Mouse (Mus musculus): ENCODE measurements at regions not wholly inside any gene's neighbourhood (a gene's known extent, or its start where the extent isn't known, plus 50 kb on each side); places are given as distances from the start of the nearest gene placed in this dataset.

DNA sequence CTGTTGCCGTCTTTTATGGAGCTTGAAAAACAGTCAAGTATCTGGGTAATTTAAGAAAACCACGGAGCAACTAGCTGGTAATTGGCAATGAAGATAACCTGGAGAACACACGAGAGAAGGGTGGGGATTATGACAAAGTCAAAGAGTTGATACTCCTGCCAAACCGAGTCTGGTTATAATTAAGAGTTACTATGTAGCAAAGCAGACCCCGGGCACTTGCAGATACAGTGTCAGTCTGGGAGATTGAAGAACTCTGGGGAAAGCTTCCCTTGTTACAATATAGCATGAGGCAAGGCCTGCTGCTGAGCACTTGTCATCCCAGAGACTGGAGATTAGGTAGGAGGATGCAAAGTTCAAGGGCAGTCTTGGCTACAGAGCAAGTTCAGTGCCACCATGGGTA lies 116.5 kb downstream of the Edn3 start:
- CTCF ChIA-PET: interaction anchor here in 1 of 4 experiments (0.7 kb wide), 1 partner anchor 17 kb away, joined by 3 read pairs; no protein-coding TSS in a partner anchor

DNA sequence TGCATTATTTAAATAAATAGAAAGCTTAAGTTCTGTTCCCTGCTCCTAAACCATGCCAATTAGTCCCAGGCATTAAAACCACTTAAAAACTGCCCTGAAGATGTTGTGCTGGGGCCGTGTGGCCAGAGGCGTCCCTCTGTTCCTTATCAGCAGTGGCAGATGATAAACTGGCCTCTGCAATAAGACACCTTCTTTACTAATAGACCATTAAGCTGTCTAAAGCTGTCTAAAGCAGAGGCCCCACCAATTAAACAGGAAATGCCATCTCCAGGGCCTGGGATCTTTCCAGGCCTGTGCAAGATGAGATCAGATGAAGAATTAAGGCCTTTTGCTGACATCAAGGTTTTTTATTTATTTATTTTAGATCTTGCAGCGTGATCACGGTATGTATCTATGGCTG lies 118.6 kb downstream of the Edn3 start:
- ChIA-PET POLR2A (interaction anchor here in 2 of 4 experiments (0.5 to 0.8 kb wide), 2 partner anchors 32 to 302 kb away, joined by 3 read pairs; no protein-coding TSS in a partner anchor), CTCF (interaction anchor here in 1 of 4 experiments (0.7 to 1.3 kb wide), 2 partner anchors 51 to 205 kb away, joined by 3 to 4 read pairs; no protein-coding TSS in a partner anchor)

More for the DNA sequence above, 116.5 kb downstream of the Edn3 start:
- POLR2A ChIA-PET: no interaction called here

DNA sequence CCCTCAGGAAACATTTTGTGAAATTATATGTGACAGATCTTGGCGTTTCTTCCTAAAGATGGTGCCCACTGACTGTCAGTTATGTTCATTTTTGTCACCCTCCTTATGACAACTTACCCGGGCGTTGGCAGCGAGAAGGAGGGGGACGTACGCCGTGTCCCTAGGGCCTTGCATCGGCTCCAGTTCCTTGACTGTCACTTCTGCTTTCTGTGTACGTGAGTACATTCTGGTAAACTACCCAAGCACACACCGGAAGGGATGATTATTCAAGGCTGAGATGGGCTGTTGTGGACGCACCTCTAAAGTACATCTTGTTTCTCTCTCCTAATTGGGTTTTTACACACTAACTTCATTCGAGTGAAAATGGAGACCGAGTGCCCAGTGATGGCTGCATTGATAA lies 120.2 kb downstream of the Edn3 start:
- ChIA-PET POLR2A (no interaction called here), CTCF (no interaction called here)

DNA sequence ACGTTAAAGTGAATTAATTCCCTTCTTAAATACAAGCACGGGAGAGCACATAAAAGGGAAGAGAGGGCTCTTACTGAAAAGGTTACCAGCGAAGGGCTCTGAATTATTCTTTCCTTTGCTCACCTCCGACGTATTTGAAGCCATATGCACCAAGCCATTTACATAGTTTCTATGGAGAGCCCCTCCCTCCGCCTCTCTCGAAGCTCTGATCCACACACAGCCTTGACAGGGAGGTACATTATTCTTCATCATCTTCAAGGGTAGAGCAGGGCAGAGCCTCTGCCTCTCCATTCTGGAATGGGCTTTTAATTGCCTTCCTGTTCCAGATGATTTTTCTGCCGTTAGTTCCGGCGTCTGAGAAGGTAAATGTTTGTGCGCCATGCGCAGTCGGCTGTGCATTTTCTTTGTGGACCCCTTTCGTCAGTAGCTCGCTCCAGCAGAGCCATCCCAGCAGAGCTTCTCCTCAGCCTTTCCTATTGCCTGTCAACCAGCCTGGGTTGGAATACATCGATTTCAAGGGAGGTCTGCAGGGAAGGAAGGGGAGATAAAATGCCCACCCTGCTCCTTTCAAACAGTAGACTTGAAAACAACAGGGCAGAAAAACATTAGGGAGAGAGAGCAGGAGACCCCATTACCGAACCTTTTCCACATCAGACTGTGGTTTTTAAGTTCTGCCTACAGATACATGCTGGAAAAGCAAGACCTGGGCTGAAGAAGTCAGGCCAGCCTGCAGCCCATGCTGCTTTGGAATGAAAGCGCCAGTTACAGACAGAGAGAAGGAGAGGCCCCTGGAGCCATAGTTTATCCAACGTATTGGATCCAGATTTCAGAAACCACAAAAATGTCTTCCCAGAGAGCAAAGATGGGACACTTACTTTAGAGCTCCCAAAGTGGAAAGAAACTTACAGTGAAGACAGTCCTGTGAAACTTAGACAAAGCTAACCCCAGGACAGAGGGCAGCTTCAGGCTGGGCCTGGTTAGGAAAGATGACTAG lies 124.1 kb downstream of the Edn3 start:
- CTCF ChIA-PET: interaction anchor here in 3 of 4 experiments (0.6 to 1.0 kb wide), 4 partner anchors 12 to 40 kb away, joined by 4 read pairs; no protein-coding TSS in a partner anchor
- POLR2A ChIA-PET: interaction anchor here in 1 of 4 experiments (0.7 kb wide), 1 partner anchor 574 kb away, joined by 4 read pairs; no protein-coding TSS in a partner anchor

DNA sequence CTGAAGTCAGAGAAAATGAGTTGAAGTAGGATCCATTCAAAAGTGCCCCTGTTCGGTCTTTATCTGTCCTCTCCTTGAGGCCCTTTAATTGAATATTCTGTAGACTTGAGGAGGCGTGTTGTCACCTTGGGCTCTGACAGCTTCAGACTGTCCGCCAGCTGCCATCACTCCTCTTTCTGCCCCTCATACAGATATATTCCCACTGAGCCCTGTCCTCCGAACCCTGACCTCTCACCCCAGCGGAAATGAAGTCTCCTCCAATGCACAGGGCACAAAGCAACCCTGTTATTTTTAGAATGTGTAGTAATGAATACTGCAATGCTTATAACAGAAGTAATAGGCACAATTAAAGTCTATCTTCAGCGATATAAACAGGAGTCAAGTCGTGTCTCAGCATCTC lies 117.4 kb upstream of the Gm14444 start:
- ChIA-PET CTCF (interaction anchor here in 1 of 4 experiments (0.5 kb wide), 1 partner anchor 217 kb away, joined by 4 read pairs; no protein-coding TSS in a partner anchor), POLR2A (interaction anchor here in 1 of 4 experiments (0.6 kb wide), 1 partner anchor 766 kb away, joined by 4 read pairs; no protein-coding TSS in a partner anchor)

DNA sequence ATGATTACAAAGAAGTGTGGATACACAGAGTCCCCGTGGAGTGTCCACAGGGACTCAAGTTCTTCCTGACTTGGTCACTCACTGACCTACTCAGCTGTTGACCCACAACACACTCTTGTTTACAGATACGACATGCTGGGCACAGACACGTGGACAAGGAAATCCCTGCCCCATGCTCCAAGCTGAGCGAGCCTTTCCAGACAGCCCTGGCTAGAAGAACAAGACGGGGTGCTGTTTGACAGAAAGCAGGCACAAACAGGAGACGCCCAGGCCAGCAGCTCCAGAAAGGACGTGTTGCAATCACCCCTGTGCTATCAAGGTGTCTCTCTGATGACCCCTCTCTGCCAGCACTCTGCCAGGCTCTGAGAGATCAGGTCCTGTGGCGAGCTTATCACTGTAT lies 112.6 kb upstream of the Gm14444 start:
- POLR2A ChIA-PET: no interaction called here
- CTCF ChIA-PET: interaction anchor here in 2 of 4 experiments (0.6 to 1.1 kb wide), 2 partner anchors 14 to 585 kb away, joined by 3 to 4 read pairs; no protein-coding TSS in a partner anchor

DNA sequence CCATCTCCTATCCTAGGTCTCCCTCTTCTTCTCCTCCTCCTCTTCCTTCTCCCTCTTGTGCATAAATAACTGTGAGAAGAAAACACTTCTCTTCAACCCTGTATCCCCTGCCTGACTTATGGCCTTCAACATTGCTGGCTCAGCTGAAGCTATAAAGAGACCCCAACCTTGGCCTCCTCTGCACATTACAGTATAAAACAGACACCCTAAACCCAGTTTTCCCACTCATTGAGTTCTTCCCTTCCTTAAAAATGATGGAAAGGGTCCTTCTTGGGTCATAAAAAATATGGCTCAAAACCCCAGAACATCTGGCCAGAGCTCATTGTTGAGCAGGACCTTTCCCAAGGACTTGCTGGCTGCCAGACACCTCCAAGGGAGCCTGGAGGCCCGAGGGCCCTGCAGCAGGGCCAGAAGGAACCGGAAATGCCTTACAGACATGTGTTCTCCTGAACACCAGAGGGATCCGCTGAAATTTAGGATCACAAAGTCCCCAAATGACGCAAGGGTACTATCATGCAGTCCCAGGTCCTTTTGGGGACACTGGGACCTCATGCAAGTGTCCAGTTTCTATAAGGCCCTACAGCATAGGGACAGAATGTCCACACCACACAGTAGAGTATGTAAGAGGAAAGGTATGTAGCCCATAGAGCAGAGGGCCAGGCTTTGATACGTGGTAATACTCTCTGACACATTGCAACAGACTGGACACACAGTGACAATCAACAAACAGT lies 109.9 kb upstream of the Gm14444 start:
- CTCF ChIA-PET: interaction anchor here (0.6 to 2.3 kb wide), 19 partner anchors 32 to 1714 kb away, joined by 3 to 21 read pairs (median 5); no protein-coding TSS in a partner anchor
- POLR2A ChIA-PET: no interaction called here

DNA sequence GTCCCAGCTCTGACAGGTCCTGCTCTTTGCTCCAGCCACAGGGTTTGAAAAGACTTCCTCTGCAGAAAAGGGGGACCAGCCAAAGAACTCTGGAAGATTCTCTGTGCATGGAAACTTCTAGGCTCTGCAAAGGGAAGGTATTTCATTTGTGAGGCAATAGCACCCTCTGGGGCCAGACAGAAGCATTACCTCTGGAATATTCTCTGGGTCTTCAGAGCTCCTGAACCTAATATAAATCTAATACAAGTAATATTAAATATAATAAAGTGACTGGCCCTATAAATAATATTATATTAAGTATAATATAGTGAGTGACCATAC lies 109.4 kb upstream of the Gm14444 start:
- CTCF ChIA-PET: interaction anchor here (0.6 to 2.3 kb wide), 21 partner anchors 12 to 1715 kb away, joined by 3 to 21 read pairs (median 3); partner anchors contain the start of gene Zfp831 (in 1 of the 4)
- POLR2A ChIA-PET: no interaction called here

DNA sequence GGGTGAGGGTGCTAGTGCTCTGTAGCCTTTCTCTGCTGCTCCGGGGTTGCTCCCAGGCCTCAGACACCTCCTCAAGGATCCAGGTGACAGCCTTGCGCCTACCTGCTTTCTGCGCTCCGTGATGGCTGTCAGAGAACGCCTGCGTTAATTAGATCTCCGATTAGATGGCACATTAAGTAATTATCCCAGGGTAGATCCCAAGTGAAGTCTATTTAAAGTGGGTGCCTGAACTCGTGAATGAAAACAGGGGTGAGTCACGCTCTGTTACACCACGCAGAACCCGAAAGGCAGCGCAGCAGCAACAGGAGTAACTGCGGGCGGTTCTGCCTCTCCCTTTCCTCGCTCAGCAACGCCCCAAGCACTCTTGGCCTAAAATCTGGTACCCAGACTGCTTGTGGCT lies 108.2 kb upstream of the Gm14444 start:
- ChIA-PET CTCF (interaction anchor here in 3 of 4 experiments (1.4 to 2.3 kb wide), 5 partner anchors 28 to 589 kb away, joined by 4 to 7 read pairs (median 6); no protein-coding TSS in a partner anchor), POLR2A (no interaction called here)

DNA sequence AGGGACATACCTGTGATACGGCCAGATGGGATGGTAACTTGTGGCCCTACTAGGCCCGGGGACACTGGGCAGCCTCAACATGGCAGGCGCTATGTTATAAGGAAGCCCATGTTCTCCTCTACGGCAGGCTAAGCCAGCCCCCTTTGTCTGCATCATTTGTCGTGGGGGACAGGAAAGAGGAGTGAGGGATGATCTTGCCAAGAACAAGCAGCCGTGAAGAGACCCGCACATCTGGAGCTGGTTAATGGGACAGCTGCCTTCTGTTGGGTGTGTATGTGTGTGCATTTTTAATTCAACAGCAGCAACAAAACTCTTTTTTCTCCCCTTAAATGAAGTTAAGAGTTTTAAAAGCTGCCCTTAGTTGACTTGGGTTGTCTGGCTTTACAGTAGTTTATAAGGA lies 106.4 kb upstream of the Gm14444 start:
- POLR2A ChIA-PET: no interaction called here
- CTCF ChIA-PET: interaction anchor here in 3 of 4 experiments (0.6 to 1.8 kb wide), 6 partner anchors 14 to 230 kb away, joined by 3 to 16 read pairs (median 3); no protein-coding TSS in a partner anchor

DNA sequence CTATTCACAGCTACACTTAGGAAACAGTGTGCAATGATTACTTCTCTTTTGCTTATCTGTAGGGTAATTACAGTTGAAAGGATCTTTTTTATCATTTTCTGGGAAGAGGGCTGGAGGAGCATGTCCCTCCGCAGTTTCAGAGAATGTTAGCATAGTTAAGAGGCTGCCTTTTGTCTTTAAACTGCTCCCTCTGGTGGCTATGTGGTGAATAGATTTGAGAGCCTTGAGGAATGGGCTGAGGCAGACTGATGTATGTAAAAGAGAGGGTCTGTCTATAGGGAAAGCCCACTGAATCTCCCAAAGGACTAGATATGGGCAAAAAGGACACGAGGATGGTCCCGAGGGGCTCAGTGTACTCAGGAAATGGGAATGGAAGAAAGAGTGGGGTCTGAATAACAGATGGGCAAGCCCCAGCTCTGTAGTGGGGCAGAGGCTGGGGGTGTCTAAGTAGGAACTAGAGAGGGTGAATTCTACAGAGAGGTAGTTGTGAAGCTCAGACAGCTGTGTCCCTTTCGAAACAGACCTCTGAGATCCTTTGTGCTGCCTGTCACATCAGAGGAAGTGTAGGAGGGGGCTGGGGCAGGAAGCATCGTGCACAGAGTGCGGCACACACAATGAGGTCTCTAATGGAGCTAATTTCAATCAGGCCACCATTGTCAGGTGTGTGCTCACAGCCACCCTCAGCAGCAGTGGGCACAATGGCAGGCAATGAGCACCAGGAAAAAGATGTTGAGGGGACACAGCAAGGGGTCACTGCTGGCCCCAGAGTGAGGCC lies 104.0 kb upstream of the Gm14444 start:
- CTCF ChIA-PET: interaction anchor here (0.5 to 2.0 kb wide), 9 partner anchors 12 to 31 kb away, joined by 3 to 9 read pairs (median 5); no protein-coding TSS in a partner anchor
- POLR2A ChIA-PET: interaction anchor here in 2 of 4 experiments (1.3 to 1.8 kb wide), 2 partner anchors 11 kb away, joined by 3 to 5 read pairs; no protein-coding TSS in a partner anchor

DNA sequence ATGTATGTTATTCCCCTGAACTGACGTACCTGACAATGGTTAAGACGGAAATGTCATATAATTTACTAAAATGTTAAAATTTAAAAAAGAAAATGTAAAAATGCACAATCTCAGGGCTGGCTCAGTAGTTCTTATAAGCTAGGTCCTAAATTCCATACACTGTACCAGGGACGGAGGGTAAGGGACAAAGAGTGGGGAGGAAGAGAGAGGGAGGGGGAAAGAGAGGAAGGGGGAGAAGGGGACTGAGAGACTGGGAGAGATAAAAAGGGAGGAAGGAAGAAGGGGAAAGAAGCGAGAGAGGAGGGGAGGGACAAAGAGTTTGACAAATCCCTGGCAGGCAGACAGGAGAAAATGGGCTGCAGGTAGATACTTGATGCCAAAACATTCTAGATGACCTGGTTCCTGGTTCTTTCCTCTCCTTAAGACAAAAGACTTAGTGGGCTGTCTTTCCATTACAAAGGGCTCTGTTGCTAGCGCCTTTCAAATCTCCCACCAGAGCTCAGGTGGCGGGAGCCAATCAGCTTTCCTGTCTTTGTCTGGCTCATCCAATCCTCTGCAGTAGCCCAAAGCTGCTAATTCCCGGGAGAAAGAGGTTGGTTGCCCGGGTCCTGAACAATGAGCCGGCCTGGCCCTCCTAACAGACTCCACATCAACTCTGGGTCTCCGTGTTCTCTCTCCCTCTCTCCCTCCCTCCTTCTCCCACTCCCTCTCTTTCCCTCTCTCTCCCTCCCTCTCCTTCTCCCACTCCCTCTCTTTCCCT lies 92.7 kb upstream of the Gm14444 start:
- ChIA-PET CTCF (interaction anchor here (0.5 to 6.2 kb wide), 18 partner anchors 10 to 1139 kb away, joined by 3 to 52 read pairs (median 4); partner anchors contain the start of gene Gnas (in 1 of the 4)), POLR2A (interaction anchor here (0.6 to 3.1 kb wide), 23 partner anchors 9 to 1895 kb away, joined by 3 to 21 read pairs (median 4); partner anchors contain the start of gene Gnas (in 1 of the 4))

DNA sequence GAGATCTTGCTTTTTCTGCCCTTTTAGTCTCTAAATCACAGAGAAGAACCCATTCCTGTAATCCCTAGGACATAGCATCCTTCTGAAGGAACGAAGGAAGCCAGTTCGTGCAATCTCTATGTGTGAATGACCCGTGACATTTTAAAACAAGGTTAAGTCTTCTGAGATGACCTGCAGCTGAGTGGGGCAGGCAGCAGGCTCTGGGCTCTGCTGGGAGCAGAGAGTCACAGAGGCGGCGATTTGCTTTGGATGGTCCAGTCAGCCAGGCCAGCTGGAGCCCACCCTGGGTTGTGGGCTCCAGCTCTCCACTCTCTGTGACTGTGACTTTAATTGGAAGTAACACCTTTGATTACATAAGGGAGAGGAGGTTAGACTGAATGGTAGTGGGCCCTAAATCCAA lies 92.1 kb upstream of the Gm14444 start:
- POLR2A ChIA-PET: interaction anchor here in 3 of 4 experiments (0.7 to 3.1 kb wide), 16 partner anchors 9 to 1668 kb away, joined by 3 to 21 read pairs (median 6); no protein-coding TSS in a partner anchor
- CTCF ChIA-PET: interaction anchor here (0.6 to 6.2 kb wide), 11 partner anchors 10 to 1140 kb away, joined by 3 to 52 read pairs (median 4); no protein-coding TSS in a partner anchor

DNA sequence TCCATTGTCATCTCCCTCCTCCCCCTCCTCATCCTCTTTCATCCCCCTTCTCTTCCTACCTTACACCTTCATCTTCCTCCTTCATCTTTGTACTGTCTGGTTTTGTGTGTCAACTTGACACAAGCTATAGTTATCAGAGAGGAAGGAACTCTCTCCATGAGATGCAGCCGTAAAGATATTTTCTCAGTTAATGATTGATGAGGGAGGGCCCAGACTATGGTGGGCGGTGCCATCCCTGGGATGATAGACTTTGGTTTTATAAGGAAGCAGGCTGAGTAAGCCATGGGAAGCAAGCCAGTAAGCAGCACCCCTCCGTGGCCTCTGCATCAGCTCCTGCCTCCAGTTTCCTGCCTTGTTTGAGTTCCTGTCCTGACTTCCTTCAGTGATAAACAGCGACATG lies 87.8 kb upstream of the Gm14444 start:
- CTCF ChIA-PET: interaction anchor here in 3 of 4 experiments (0.8 to 6.2 kb wide), 3 partner anchors 9 to 625 kb away, joined by 4 to 52 read pairs (median 10); no protein-coding TSS in a partner anchor
- POLR2A ChIA-PET: interaction anchor here in 2 of 4 experiments (0.6 kb wide), 2 partner anchors 179 to 665 kb away, joined by 3 to 7 read pairs; no protein-coding TSS in a partner anchor

DNA sequence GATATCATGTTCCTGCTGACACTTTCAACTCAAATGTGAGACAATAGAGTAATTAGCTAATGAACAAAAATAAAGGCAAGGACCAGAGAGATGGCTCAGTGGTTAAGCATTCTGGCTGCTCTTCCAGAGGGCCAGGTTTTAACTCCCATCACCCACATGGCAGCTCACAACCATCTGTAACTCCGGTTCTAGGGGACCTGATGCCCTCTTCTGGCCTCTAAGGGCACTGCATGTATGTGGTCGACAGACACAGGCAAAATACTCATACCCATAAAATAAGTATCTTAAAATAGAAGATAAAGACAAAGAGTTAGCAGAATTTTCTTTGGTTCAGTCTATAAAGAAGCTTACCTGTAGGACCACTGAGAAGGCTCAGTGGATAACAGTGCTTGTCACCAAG lies 80.3 kb upstream of the Gm14444 start:
- POLR2A ChIA-PET: interaction anchor here in 2 of 4 experiments (0.6 to 2.6 kb wide), 2 partner anchors 12 to 256 kb away, joined by 3 to 10 read pairs; no protein-coding TSS in a partner anchor
- CTCF ChIA-PET: interaction anchor here in 3 of 4 experiments (0.6 to 5.1 kb wide), 20 partner anchors 8 to 256 kb away, joined by 3 to 52 read pairs (median 4); no protein-coding TSS in a partner anchor

DNA sequence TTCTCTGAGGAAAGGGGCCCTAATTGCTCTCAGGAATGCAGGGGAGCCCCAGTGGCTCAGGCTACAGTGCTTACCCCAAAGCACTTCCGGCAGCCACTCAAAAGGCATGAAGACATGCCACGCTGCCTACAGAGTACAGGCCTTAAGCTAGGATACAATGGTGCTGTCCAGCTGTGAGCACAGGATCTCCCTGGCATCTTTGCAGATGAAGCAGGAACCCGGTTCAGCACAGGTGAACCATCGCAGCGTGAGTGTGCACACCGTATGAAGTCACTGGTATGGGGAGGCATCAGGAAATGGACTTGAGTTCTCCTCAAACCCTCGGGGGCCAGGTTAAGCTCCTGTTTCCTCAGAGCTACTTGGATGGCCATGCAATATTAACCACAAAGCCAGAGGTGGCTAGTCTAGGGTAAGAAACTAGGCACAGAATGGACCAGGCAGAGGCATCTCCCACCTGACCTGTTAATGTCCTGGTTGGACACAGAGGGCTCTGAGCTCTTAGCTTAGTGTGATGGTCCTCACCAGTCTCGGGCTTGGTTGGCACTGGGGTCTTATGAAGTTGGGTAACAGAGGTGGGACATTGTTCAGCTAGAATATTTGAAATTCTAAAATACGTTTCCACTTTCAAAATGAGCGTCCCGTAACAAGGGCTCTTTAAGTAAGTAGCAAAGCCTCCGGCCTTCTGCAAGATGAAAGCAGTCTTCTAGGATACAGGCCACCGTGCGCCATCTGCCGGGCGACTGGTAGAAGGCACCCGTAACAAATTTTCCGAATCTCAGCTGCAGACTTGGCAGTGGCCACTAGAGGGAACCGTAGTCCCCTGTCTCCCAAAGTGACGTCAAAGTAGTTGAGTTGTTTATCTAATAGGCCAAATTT lies 77.7 kb upstream of the Gm14444 start:
- CTCF ChIA-PET: interaction anchor here (0.5 to 5.1 kb wide), 58 partner anchors 8 to 1868 kb away, joined by 3 to 52 read pairs (median 4); partner anchors contain the start of gene Gm14443 (in 1 of the 4)
- POLR2A ChIA-PET: interaction anchor here in 3 of 4 experiments (0.5 to 2.5 kb wide), 8 partner anchors 11 to 546 kb away, joined by 3 to 21 read pairs (median 4); no protein-coding TSS in a partner anchor
